Mouse (Mus musculus) CH12.LX (cell line): ENCODE measurements around the gene Kcng3. TPM values are rescaled to one million over a fixed set of nuclear protein-coding genes. Genes with fewer than 3 reads are reported as not detected.

Source experiments
- DNase-seq: peaks from one replicate; pipeline ENCODE4 v3.0.0-alpha.2; 2013; ENCODE audit errors: extremely low read depth
- H3K27ac ChIP-seq: 2 replicates; pipeline ENCODE4 v1.5.1; 2012; ENCODE audit warnings: low read depth, mild to moderate bottlenecking, control low read depth, moderate library complexity; ENCODE audit not compliant: insufficient read depth
- H3K27me3 ChIP-seq: replicated peaks from 2 replicates; pipeline ENCODE3; 2012; ENCODE audit warnings: inconsistent platforms
- H3K36me3 ChIP-seq, 2 experiments: replicated peaks in 1 of 2; 2 replicates each; pipeline versions ENCODE3 to v1.6.1; 2012; ENCODE audit warnings: inconsistent platforms in 1 of 2, low read length in 1 of 2, mild to moderate bottlenecking in 1 of 2, mixed read lengths in 1 of 2, moderate library complexity in 1 of 2; ENCODE audit not compliant: control insufficient read depth in 1 of 2, insufficient read depth in 1 of 2
- H3K4me1 ChIP-seq, 2 experiments: 2 replicates each; pipeline ENCODE4 v1.6.1; 2012; ENCODE audit warnings: inconsistent platforms in 1 of 2, moderate library complexity in 1 of 2; ENCODE audit not compliant: insufficient read depth in 2 of 2, control insufficient read depth in 1 of 2
- H3K4me2 ChIP-seq: 2 replicates; pipeline ENCODE4 v1.6.1; 2012; ENCODE audit warnings: low read depth, mild to moderate bottlenecking, control low read depth; ENCODE audit not compliant: poor library complexity, insufficient read depth, severe bottlenecking
- H3K4me3 ChIP-seq, 3 experiments: fragments of 150-350 bp in 1 of 3; sonication (generic) in 1 of 3; replicated peaks in 1 of 3; 2 replicates each; pipeline versions ENCODE3 to v1.5.1; 2011 to 2012; ENCODE audit warnings: low read depth in 2 of 3, low read length in 2 of 3, mild to moderate bottlenecking in 2 of 3, moderate library complexity in 2 of 3, control low read depth in 1 of 3, improper control_type of control experiment in 1 of 3, inconsistent platforms in 1 of 3, mixed read lengths in 1 of 3; ENCODE audit not compliant: poor library complexity in 1 of 3
- H3K79me2 ChIP-seq: replicated peaks from 2 replicates; pipeline ENCODE4 v1.6.1; 2012; ENCODE audit warnings: mild to moderate bottlenecking, moderate library complexity; ENCODE audit not compliant: control insufficient read depth, poor library complexity, insufficient read depth, severe bottlenecking; ENCODE audit errors: extremely low read depth
- H3K9ac ChIP-seq: 2 replicates; pipeline ENCODE4 v1.6.1; 2012; ENCODE audit warnings: low read depth, mild to moderate bottlenecking, control low read depth, moderate library complexity; ENCODE audit not compliant: insufficient read depth
- H3K9me3 ChIP-seq: replicated peaks from 2 replicates; pipeline ENCODE3; 2012; ENCODE audit warnings: low read length, inconsistent platforms, mixed read lengths
- BHLHE40 ChIP-seq: IDR thresholded peaks from 2 replicates; pipeline ENCODE4 v1.6.1; 2011; ENCODE audit warnings: mild to moderate bottlenecking, low read depth, low read length, improper control_type of control experiment
- CHD2 ChIP-seq: IDR thresholded peaks from 2 replicates; pipeline ENCODE4 v1.6.1; 2011; ENCODE audit warnings: low read length, improper control_type of control experiment
- E2F4 ChIP-seq: IDR thresholded peaks from 2 replicates; pipeline ENCODE4 v1.6.1; 2011; ENCODE audit warnings: low read depth, low read length, improper control_type of control experiment; ENCODE audit not compliant: insufficient replicate concordance
- ELF1 ChIP-seq: IDR thresholded peaks from 2 replicates; pipeline ENCODE4 v1.6.1; 2014; ENCODE audit warnings: low read depth, mild to moderate bottlenecking, inconsistent platforms, low read length, improper control_type of control experiment
- ETS1 ChIP-seq: conservative IDR thresholded peaks from 2 replicates; pipeline ENCODE4 v1.6.1; 2012; ENCODE audit warnings: low read depth, mild to moderate bottlenecking, inconsistent platforms, low read length, improper control_type of control experiment, moderate library complexity
- IRF4 ChIP-seq: IDR thresholded peaks from 2 replicates; pipeline ENCODE4 v1.6.1; 2014; ENCODE audit warnings: low read depth, mild to moderate bottlenecking, inconsistent platforms, low read length, improper control_type of control experiment
- MAX ChIP-seq: IDR thresholded peaks from 2 replicates; pipeline ENCODE4 v1.6.1; 2011; ENCODE audit warnings: low read length, improper control_type of control experiment
- MYC ChIP-seq: IDR thresholded peaks from 2 replicates; pipeline ENCODE4 v1.6.1; 2011; ENCODE audit warnings: low read depth, mild to moderate bottlenecking, improper control_type of control experiment, low read length
- PAX5 ChIP-seq: IDR thresholded peaks from 2 replicates; pipeline ENCODE4 v1.6.1; 2012; ENCODE audit warnings: low read length, inconsistent platforms, mixed read lengths
- RAD21 ChIP-seq: IDR thresholded peaks from 2 replicates; pipeline ENCODE4 v1.6.1; 2011; ENCODE audit warnings: low read depth, mild to moderate bottlenecking, low read length, improper control_type of control experiment, moderate library complexity
- RCOR1 ChIP-seq: conservative IDR thresholded peaks from 2 replicates; pipeline ENCODE4 v1.6.1; 2012; ENCODE audit warnings: low read depth, mild to moderate bottlenecking, inconsistent platforms, low read length, improper control_type of control experiment
- SIN3A ChIP-seq: IDR thresholded peaks from 2 replicates; pipeline ENCODE4 v1.6.1; 2012; ENCODE audit warnings: low read length, improper control_type of control experiment, inconsistent platforms
- TBP ChIP-seq: conservative IDR thresholded peaks from 2 replicates; pipeline ENCODE4 v1.6.1; 2011; ENCODE audit warnings: low read depth, low read length, improper control_type of control experiment
- dilution Hi-C: fragments of 300-500 bp; cut with MboI; formaldehyde crosslinking; loops from 2 replicates; pipeline ENCODE4 v1.14.3; 2020; ENCODE audit warnings: low sequenced_read_pairs; ENCODE audit not compliant: extremely low pct_unique_long_range_greater_than_20kb, extremely low pct_ligation_motif_present
- in situ Hi-C: fragments of 300-500 bp; cut with MboI; formaldehyde crosslinking; loops from 3 replicates; pipeline ENCODE4 v1.14.3; 2019; ENCODE audit warnings: low sequenced_read_pairs, low pct_ligation_motif_present, low pct_unique_long_range_greater_than_20kb, mixed read lengths
- polyA plus RNA-seq: library from polyadenylated mRNA; unstranded; fragments of >175 nt; gene quantifications from 2 replicates; pipeline ENCODE4 v1.2.1, GENCODE M21; 2012; ENCODE audit warnings: low read depth; ENCODE audit not compliant: insufficient read length
- total RNA-seq, 2 experiments: library from RNA; depleted of rRNA; stranded (reverse); fragments of 300-350 nt in 1 of 2; fragments of >200 nt in 1 of 2; gene quantifications; 2 replicates each; pipeline ENCODE4 v1.2.3; 2012 to 2014

Gene Kcng3
- total and polyA plus RNA-seq, 3 experiments = not detected

GRCm38 (mm10) chr17:83655732-83656131, 24.0 kb upstream of the Kcng3 start:
- in situ Hi-C loops (loop anchor here (10.0 kb wide), 1 partner anchor 199 kb away; no protein-coding TSS in a partner anchor), dilution Hi-C loops (no loop called here)
- Histone ChIP-seq H3K9ac (no peak overlapping the region), H3K27ac (no peak overlapping the region), H3K4me3 (no peak overlapping the region), H3K4me2 (no peak overlapping the region), H3K79me2 (no peaks in the 10 kb centered on the region), H3K9me3 (peaks cover 2% of the 10 kb centered on the region), H3K4me1 (peaks cover 8 to 33% of the 10 kb centered on the region in 2 experiments), H3K27me3 (no peaks in the 10 kb centered on the region), H3K36me3 (no peaks in the 10 kb centered on the region)
- TF ChIP-seq MYC (no peak), TBP (no peak), E2F4 (no peak), RAD21 (no peak), PAX5 (no peak), CHD2 (no peak), IRF4 (no peak), BHLHE40 (no peak), SIN3A (no peak), MAX (no peak)
- DNase-seq = no peak

GRCm38 (mm10) chr17:83654651-83655136, 23.0 kb upstream of the Kcng3 start:
- in situ Hi-C loops = loop anchor here (5.0 to 10.0 kb wide), 2 partner anchors 78 to 200 kb away; no protein-coding TSS in a partner anchor
- Histone ChIP-seq H3K4me3 (no peak overlapping the region), H3K9ac (no peak overlapping the region), H3K9me3 (no peaks in the 10 kb centered on the region), H3K27ac (no peak overlapping the region), H3K27me3 (no peaks in the 10 kb centered on the region), H3K4me2 (no peak overlapping the region), H3K36me3 (no peaks in the 10 kb centered on the region), H3K4me1 (peaks cover 8 to 37% of the 10 kb centered on the region in 2 experiments), H3K79me2 (no peaks in the 10 kb centered on the region)
- dilution Hi-C loops = no loop called here
- TF ChIP-seq CHD2 (0 out of 2 replicates have a peak, but pooled peaks have one; percentile 18), RCOR1 (no peak), MAX (no peak), ELF1 (peak; percentile 47)
- DNase-seq = peak; percentile 34

GRCm38 (mm10) chr17:83653635-83654034, 21.9 kb upstream of the Kcng3 start:
- Histone ChIP-seq H3K4me2 (no peak overlapping the region), H3K9me3 (no peaks in the 10 kb centered on the region), H3K27ac (no peak overlapping the region), H3K36me3 (no peaks in the 10 kb centered on the region), H3K4me3 (no peak overlapping the region), H3K79me2 (no peaks in the 10 kb centered on the region), H3K27me3 (no peaks in the 10 kb centered on the region), H3K9ac (no peak overlapping the region), H3K4me1 (peaks cover 8 to 35% of the 10 kb centered on the region in 2 experiments)
- DNase-seq = no peak
- no peak for TF ChIP-seq ETS1
- dilution Hi-C loops = no loop called here
- in situ Hi-C loops = loop anchor here (5.0 to 10.0 kb wide), 2 partner anchors 79 to 201 kb away; no protein-coding TSS in a partner anchor
